Mouse (Mus musculus): Measurements from ENCODE around the gene 2200002J24Rik. TPM values are rescaled to one million over a fixed set of nuclear protein-coding genes. Genes with fewer than 3 reads are reported as not detected.

The 2200002J24Rik gene
- polyA plus RNA-seq, 1 experiment = not detected

DNA sequence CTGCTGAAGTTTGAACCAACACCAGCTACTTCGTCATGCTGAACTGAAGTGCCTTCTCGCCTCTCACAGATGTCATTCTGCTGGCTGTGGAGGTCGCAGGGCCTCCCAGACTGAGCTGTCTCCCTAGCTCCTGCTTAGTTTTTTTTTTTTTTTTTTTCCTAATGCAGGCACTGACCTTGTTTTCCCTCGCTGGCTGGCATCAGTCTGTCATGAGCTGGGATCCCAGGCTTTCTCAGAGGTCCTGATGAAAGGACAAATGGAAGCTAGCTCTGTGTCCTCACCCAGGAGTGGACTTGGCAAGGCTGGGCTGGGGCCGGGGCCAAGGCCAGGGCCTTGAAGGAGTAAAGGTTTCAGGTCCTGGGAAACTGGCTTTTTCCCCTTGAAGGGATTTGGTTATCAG, 16.8 kb upstream of the 2200002J24Rik start:
- no peak for TF ChIP-seq CTCF (IDR thresholded peaks at IDR 0.05; ENCODE audit: control insufficient read depth, insufficient read depth, low read length)
- no peak for TF ChIP-seq POLR2A (IDR thresholded peaks at IDR 0.05; ENCODE audit: borderline replicate concordance, control insufficient read depth, low read depth, low read length)
- Histone ChIP-seq H3K4me1 (ENCODE audit: control insufficient read depth, insufficient read depth, low read length) (no peaks in the 10 kb centered on the region; the same call in 1 of the 2 replicates), H3K4me3 (replicated peaks; ENCODE audit: control insufficient read depth, low read depth, low read length) (no peak overlapping the region), H3K27ac (ENCODE audit: control insufficient read depth, insufficient read depth, low read depth, low read length, poor library complexity) (no peak overlapping the region)
- 73% methylated on average over 5 of the region's 5 CpGs for WGBS

GRCm38 (mm10) chr7:30683425-30683824, 15.3 kb upstream of the 2200002J24Rik start:
- TF ChIP-seq CTCF (IDR thresholded peaks at IDR 0.05; ENCODE audit: control insufficient read depth, insufficient read depth, low read length) = no peak
- no peak for TF ChIP-seq POLR2A (IDR thresholded peaks at IDR 0.05; ENCODE audit: borderline replicate concordance, control insufficient read depth, low read depth, low read length)
- Histone ChIP-seq H3K27ac (ENCODE audit: control insufficient read depth, insufficient read depth, low read depth, low read length, poor library complexity) (no peak overlapping the region), H3K4me1 (ENCODE audit: control insufficient read depth, insufficient read depth, low read length) (no peaks in the 10 kb centered on the region; the same call in 1 of the 2 replicates), H3K4me3 (replicated peaks; ENCODE audit: control insufficient read depth, low read depth, low read length) (no peak overlapping the region)
- 22% methylated on average over 2 of the region's 2 CpGs for WGBS

- Histone ChIP-seq H3K4me3 (replicated peaks; ENCODE audit: control insufficient read depth, low read depth, low read length) (no peak overlapping the region), H3K27ac (ENCODE audit: control insufficient read depth, insufficient read depth, low read depth, low read length, poor library complexity) (no peak overlapping the region), H3K4me1 (ENCODE audit: control insufficient read depth, insufficient read depth, low read length) (no peaks in the 10 kb centered on the region; the same call in 1 of the 2 replicates)
- 81% methylated on average over 6 of the region's 6 CpGs for WGBS
- TF ChIP-seq POLR2A (IDR thresholded peaks at IDR 0.05; ENCODE audit: borderline replicate concordance, control insufficient read depth, low read depth, low read length) (no peak), CTCF (IDR thresholded peaks at IDR 0.05; ENCODE audit: control insufficient read depth, insufficient read depth, low read length) (no peak)
Measured at GRCm38 (mm10) chr7:30688325-30688724, 10.4 kb upstream of the 2200002J24Rik start.

DNA sequence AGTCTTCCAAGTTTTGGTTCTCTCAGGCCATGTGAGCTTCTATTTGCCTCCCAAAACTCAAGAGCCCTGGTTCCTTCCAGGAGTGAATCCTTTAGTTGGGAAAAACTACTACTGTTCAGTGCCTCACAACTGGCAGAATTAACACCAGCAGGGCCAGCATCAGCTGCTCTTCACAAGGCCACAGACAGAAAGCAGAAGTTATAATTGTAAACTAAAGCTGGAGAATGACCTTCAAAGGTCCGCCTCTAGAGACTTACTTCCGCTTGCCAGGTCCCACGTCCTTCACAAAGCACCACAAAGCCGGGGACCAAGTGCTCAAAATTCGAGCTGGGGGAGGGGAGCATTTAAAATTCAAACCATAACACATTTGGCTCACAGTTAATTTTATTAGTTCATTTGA, 625 bp upstream of the 2200002J24Rik start:
- H3K27ac ChIP-seq (ENCODE audit: control insufficient read depth, insufficient read depth, low read depth, low read length, poor library complexity) = peak overlapping the region; percentile 52; the same call in 1 of the 2 replicates
- H3K4me1 ChIP-seq (ENCODE audit: control insufficient read depth, insufficient read depth, low read length) = peaks cover 2% of the 10 kb centered on the region; the same call in 1 of the 2 replicates
- WGBS = 3% methylated on average over 5 of the region's 5 CpGs
- no peak overlapping the region for H3K4me3 ChIP-seq (replicated peaks; ENCODE audit: control insufficient read depth, low read depth, low read length)
- no peak for TF ChIP-seq POLR2A (IDR thresholded peaks at IDR 0.05; ENCODE audit: borderline replicate concordance, control insufficient read depth, low read depth, low read length)
- TF ChIP-seq CTCF (IDR thresholded peaks at IDR 0.05; ENCODE audit: control insufficient read depth, insufficient read depth, low read length) = no peak

DNA sequence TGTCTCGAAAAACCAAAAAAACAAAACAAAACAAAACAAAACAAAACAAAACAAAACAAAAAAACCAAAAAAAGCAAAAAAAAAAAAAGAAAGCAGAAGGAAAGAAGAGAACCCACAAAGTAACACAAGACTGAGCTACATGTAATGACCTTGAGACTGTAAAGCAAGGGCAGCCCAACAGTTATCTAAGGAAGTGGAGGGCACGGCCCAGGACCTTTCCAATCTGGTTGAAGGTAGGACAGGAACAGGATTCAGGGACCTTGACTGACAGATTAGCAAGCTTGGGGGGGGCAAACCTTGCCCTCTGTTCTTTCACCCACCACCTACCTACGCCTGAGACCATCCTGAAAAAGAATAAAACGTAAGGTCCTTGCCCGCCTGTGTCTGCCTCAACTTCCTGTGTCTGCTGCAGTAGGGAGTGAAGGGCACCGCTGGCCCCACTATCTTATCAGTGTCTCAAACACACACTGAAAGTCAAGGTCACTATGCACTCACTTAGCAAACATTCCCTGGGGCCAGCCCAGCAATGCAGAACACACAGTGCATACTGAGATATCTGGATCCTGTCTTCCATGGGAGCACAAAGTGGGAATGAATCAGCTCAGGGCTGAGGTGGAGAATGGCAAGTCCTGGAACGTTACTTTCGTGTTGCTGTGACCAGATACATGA, 7.6 kb downstream of the 2200002J24Rik start:
- Histone ChIP-seq H3K4me3 (replicated peaks; ENCODE audit: control insufficient read depth, low read depth, low read length) (no peak overlapping the region), H3K27ac (ENCODE audit: control insufficient read depth, insufficient read depth, low read depth, low read length, poor library complexity) (no peak overlapping the region), H3K4me1 (ENCODE audit: control insufficient read depth, insufficient read depth, low read length) (no peaks in the 10 kb centered on the region)
- WGBS = 56% methylated on average over 8 of the region's 8 CpGs
- TF ChIP-seq POLR2A (IDR thresholded peaks at IDR 0.05; ENCODE audit: borderline replicate concordance, control insufficient read depth, low read depth, low read length) = no peak
- no peak for TF ChIP-seq CTCF (IDR thresholded peaks at IDR 0.05; ENCODE audit: control insufficient read depth, insufficient read depth, low read length)

- Histone ChIP-seq H3K4me3 (replicated peaks; ENCODE audit: control insufficient read depth, low read depth, low read length) (no peak overlapping the region), H3K27ac (ENCODE audit: control insufficient read depth, insufficient read depth, low read depth, low read length, poor library complexity) (no peak overlapping the region), H3K4me1 (ENCODE audit: control insufficient read depth, insufficient read depth, low read length) (no peaks in the 10 kb centered on the region)
- WGBS = 76% methylated on average over 1 of the region's 1 CpGs
- TF ChIP-seq CTCF (IDR thresholded peaks at IDR 0.05; ENCODE audit: control insufficient read depth, insufficient read depth, low read length) = no peak
- TF ChIP-seq POLR2A (IDR thresholded peaks at IDR 0.05; ENCODE audit: borderline replicate concordance, control insufficient read depth, low read depth, low read length) = no peak
Measured at GRCm38 (mm10) chr7:30707441-30707840, 8.7 kb downstream of the 2200002J24Rik start.

DNA sequence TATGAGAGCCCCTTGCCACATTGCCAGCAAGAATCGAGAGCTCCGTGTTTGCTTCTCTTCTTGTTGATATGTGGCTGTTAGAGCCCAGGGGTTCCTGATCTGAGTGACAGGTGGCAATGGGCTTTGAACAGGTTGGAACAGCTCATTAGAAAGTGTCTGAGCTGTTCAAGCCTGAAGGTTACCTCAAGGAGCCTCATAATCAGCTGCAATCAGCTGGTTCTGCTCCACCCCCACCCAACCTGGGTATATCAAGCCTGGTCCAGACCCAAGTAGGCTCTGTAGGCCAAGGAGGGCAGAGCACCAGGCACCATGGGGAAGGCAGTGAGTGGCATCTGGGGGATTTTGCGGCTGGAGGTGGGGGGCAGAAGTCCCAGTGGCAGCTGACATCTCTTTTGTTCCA, 13.2 kb downstream of the 2200002J24Rik start, which contains the start of gene Atp4a:
TSS of gene Atp4a (plus strand) at position 268 of the 400 bp plus-strand sequence.
- TF ChIP-seq CTCF (IDR thresholded peaks at IDR 0.05; ENCODE audit: control insufficient read depth, insufficient read depth, low read length) (no peak), POLR2A (IDR thresholded peaks at IDR 0.05; ENCODE audit: borderline replicate concordance, control insufficient read depth, low read depth, low read length) (no peak)
- H3K27ac ChIP-seq (ENCODE audit: control insufficient read depth, insufficient read depth, low read depth, low read length, poor library complexity) = no peak within 1 kb of the TSS
- no peak within 1 kb of the TSS for H3K4me3 ChIP-seq (replicated peaks; ENCODE audit: control insufficient read depth, low read depth, low read length)
- H3K4me1 ChIP-seq (ENCODE audit: control insufficient read depth, insufficient read depth, low read length) = no peaks in the 10 kb centered on the region; the same call in 1 of the 2 replicates
- 78% methylated on average over 3 of the region's 3 CpGs for WGBS

DNA sequence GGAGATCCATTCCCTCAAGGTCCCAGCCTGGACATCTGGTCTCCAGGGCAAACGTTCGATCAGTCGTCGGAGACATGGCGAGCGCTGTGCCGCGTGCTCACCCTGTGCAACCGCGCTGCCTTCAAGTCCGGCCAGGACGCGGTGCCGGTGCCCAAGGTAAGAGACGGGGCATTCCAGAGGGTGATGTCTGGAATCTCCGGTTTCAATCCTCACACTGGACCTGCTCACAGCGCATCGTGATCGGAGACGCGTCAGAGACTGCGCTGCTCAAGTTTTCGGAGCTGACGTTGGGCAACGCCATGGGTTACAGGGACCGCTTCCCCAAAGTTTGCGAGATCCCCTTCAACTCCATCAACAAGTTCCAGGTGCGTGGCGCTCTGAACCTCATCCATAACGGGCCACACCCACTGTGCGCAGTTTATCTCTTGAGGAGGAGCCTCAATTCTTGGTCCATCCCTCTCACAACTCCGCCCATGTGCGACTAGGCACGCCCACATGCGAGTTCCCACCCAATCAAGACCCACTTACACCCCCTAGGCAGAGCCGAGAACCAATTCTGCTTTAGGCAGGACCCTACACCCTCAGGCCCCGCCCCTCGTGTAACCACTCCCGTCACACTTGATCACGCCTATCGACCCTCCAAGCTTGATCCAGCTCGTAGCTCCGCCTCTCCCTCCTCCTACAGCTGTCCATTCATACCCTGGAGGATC, 18.4 kb downstream of the 2200002J24Rik start:
- Histone ChIP-seq H3K4me1 (ENCODE audit: control insufficient read depth, insufficient read depth, low read length) (peaks cover 3% of the 10 kb centered on the region; the same call in 1 of the 2 replicates), H3K27ac (ENCODE audit: control insufficient read depth, insufficient read depth, low read depth, low read length, poor library complexity) (no peak overlapping the region; the same call in 1 of the 2 replicates), H3K4me3 (replicated peaks; ENCODE audit: control insufficient read depth, low read depth, low read length) (peak overlapping the region; percentile 19)
- TF ChIP-seq POLR2A (IDR thresholded peaks at IDR 0.05; ENCODE audit: borderline replicate concordance, control insufficient read depth, low read depth, low read length) = no peak
- TF ChIP-seq CTCF (IDR thresholded peaks at IDR 0.05; ENCODE audit: control insufficient read depth, insufficient read depth, low read length) = no peak
- WGBS = 5% methylated on average over 43 of the region's 43 CpGs
